Mouse (Mus musculus): Measurements from ENCODE around the gene Mcu. TPM values are rescaled to one million over a fixed set of nuclear protein-coding genes. Genes with fewer than 3 reads are reported as not detected.

The Mcu gene
- total RNA-seq, 2 experiments from 2014 or later = 36.3 to 43.3 TPM

GRCm38 (mm10) chr10:59538767-59539532, 77.5 kb downstream of the Mcu start:
- no peak for DNase-seq (ENCODE audit: low spot score in 2 of 2)

DNA sequence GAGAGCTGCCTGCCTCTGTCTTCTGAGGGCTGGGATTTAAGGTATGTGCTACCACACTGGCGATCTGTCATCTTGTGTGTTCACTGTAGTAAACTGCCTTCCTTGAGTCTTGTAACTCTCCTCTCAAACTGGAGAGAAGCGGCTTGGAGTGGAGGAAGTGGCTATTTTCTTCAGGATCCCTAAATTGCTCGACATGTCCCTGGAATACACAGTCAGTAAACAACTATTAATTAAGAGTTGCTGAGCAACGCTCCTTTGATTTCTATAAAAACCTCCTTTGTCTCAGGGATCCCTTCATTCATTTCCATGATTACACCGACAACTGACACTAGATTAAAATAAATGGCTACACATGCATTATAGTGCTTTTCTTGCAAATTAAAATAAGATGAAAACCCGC, 78.4 kb downstream of the Mcu start:
- no peak for DNase-seq (ENCODE audit: low spot score in 2 of 2)

GRCm38 (mm10) chr10:59537579-59537978, 78.9 kb downstream of the Mcu start:
- no peak for DNase-seq (ENCODE audit: low spot score in 2 of 2)

- DNase-seq (ENCODE audit: low spot score in 2 of 2) = no peak
Measured at GRCm38 (mm10) chr10:59532256-59532655, 84.2 kb downstream of the Mcu start.

DNA sequence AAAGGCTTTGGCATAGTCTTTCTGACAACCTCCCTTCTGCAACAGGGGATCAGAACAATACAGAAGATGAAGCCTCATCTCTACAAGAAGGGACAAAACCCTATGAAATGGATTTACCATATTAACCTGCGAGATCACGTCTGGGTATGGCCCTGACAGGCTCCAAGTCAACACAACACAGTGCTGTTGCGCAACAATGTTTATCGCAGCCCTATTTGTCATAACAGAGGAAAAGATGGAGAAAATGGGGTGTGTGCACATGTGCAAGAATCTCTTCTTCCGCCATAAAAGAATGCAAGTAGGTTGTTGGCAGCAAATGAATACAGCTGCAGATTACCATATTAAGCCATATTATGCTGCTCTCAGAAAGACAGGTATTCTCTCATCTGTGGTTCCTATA, 88.7 kb downstream of the Mcu start:
- DNase-seq (ENCODE audit: low spot score in 2 of 2) = no peak

DNA sequence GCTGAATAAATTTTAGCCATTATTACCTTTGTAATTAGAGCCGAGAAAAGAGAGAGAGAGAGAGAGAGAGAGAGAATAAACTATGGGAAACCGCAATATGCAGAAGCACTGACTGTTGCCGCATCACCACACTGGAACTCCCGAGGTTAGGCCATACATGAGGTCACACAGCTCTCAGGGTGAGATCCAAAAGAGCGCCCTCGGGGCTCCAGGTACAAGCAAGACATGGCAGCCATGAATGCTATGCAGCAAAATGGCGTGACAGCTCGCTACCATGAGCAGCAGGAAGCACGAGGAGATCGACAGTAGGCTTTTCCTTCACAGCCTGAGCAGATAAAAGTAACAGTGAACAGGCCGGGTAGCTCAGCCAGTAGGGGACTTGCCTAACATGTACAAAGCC, 89.2 kb downstream of the Mcu start:
- no peak for DNase-seq (ENCODE audit: low spot score in 2 of 2)

- DNase-seq (ENCODE audit: low spot score in 2 of 2) = no peak
Measured at GRCm38 (mm10) chr10:59524675-59525074, 91.8 kb downstream of the Mcu start.

DNA sequence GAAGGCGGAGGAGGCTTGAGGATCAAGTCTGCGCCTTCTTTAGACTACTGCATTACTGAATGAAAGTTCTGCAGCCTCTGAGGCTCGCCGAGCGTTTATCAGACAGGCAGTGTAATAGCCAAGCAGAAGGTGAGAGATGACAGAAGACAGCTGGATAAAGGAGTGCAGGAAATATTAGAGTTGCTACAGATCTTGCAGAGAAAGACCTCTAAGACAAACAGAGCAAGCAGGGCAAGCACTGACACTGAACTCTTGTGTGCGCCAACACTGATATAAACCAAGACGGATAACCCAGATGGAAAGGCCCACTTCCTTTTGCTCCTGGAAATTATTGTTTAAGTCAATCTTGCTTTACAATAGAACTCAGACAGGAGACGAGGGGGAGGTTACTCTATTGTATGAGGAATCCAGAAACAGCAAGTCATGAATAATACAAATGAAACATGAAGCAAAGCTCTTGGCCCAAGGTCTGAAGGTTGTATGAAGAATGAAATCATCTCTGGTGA, 92.6 kb downstream of the Mcu start:
- no peak for DNase-seq (ENCODE audit: low spot score in 2 of 2)

DNA sequence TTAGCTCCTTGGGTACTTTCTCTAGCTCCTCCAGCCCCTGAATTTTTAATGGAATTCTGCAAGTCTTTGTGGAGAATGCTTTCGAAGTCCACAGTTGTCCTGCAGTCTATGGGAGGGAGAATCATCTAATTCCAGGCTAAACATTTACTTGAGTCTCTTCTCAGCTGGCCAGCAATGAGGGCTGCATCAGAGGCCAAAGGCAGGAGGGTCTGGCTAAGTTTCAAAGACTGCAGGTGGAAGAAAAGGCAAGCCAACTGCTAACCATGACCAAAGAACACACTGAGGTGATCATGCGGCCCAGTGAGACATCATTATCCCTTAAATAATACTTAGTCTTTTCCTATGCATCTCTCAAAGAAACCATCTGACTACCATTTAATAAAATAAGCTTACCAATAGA, 95.8 kb downstream of the Mcu start:
- no peak for DNase-seq (ENCODE audit: low spot score in 2 of 2)

DNA sequence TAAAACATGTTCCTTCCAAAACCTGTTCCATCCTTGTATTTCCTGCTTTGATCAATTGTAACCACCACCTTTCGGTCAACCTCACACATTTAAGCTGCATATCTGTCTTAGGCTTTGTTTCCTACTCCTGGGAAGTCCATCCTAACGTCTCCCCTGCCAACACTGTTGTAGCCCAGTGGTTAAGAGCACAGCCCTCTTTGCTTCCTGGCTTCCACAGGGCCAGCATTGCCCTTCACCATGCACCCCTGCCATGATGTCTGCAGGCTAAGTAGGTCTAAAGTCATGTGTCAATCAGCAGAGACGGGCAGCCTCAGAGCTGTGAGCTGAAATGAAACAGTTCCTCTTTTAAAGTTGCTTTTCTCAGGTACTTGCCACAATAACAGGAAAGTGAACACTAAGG, 97.1 kb downstream of the Mcu start:
- DNase-seq (ENCODE audit: low spot score in 2 of 2) = no peak

DNA sequence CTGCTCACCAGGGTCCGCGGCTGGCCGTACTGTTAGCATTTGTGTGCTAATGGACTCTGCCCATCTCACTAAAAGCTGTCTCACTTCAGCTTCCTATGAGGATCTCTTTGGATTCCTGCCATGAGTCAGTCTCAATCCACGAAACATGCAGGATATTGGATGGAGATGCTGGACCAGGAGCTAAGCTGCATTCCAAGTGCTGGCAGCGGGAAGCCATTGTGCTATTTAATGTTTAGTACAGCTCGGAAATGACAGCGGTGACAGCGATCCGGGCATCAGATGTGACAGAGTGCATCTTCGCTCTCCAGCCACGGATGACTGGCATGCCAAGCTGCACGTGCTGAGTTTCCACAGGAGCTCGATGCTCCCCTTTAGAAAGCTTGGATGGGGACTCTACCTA, 99.3 kb downstream of the Mcu start:
- no peak for DNase-seq (ENCODE audit: low spot score in 2 of 2)

DNA sequence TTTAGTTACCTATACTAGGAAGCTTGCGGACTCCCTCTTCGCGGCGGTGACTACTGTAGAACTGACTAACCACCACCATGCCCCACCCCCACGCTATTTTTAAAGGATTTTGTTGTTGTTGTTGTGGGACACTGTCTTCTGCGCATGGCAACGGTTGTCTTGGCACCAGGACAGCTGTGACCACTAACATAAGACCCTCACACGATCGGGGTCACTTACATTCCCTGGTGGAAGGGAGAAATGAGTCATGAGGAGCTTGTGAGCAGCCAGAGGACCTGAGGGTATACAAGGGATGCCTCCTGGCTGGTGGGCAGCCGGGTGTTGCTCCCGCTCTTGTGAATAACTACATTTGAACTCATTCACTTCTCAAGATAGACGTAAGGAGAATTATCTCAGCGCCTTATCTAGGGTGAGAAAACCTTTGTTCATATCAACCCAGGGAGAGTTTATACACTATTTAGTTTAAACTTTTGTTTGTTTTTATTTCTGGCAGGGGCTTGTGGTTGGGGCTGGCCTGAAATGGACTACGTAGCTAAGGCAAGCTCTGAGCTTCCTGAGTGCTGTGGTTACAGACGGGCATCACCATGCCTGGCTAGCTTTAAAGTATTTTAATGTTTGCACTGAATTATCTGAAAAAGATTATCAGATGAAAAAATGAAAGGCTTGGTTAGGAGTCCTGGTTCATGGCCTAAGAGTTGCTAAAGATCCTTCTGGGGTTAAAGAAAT, 101.6 kb downstream of the Mcu start:
- DNase-seq (ENCODE audit: low spot score in 2 of 2) = no peak

DNA sequence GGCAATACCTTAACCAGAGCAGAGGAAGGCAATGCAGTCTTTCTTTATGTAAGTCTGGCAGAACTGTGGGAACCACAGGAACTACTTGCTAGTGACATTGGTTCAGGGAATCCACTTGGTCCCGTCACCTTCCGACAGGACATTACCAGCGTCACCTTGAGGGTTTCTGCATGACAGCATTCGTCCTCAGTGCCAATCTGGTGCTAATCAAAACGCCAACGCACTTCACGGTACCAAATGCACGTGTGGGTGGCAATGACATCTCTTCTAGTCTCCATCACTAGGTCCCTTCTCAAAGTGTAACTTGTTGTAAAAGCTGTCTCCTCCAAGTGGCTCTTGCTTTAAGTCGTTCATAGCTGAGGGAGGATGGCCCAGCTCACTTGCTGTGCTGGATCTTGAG, 104.3 kb downstream of the Mcu start:
- no peak for DNase-seq (ENCODE audit: low spot score in 2 of 2)

GRCm38 (mm10) chr10:59511427-59511963, 105.0 kb downstream of the Mcu start:
- DNase-seq (ENCODE audit: low spot score in 2 of 2) = no peak

- DNase-seq (ENCODE audit: low spot score in 2 of 2) = no peak
Measured at GRCm38 (mm10) chr10:59510713-59511426, 105.6 kb downstream of the Mcu start.

- no peak for DNase-seq (ENCODE audit: low spot score in 2 of 2)
Measured at GRCm38 (mm10) chr10:59509197-59509596, 107.3 kb downstream of the Mcu start.

DNA sequence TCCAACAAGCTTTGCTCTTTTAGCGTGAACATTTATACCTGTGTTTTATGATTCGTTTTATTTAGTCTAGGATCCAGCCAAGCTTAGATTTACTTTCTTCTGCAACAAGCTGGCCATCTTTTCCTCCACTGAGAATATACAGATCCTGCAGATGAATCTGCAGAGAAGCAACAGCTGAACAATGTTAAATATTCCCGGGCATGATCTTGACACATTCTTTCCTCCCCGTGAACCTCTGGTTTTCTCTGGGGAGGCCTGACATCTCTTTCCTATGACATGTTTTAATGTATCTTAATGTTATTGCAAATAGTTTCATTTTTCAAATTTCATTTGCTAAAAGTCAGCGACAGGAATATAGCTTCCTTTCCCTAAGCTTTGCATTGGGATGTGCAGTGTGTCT, 109.8 kb downstream of the Mcu start:
- DNase-seq (ENCODE audit: low spot score in 2 of 2) = no peak

DNA sequence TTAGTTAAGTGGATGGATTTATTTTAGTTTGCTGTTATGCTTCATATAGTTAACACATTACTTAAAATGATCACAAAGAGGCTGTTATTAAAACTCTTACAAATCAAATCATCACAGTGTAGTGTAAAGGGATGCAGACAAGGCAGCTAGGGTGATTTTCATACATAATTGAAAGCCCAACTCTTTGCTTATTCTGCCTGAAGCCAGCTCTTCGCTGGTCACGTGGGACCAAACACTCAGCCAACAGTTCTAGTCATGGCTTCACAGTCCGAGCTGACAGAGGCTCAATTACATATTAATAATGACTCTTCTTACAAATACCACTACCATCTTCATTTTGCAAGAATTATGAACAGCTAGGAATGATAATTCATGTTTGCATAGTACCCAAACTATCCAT, 112.2 kb downstream of the Mcu start:
- no peak for DNase-seq (ENCODE audit: low spot score in 2 of 2)

- no peak for DNase-seq (ENCODE audit: low spot score in 2 of 2)
Measured at GRCm38 (mm10) chr10:59503433-59504210, 112.9 kb downstream of the Mcu start.

DNA sequence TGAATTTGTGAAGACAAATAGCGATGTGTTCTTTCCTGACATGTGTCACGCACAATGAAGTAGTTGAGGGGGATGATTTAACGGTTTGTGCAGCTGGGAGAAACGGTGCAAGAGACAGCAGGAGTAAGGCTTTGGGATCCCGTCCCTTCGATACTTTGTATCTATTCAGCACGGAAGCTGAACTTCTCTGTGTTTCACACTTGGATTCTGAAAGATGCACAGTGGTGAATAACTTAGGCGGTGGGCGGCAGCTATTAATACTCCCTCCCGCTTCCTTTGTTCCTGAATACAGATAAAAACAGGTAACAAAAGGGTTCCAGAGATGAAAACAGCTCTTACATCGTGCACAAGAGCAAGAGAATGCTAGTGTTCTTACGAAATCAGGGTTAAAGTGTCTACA, 114.1 kb downstream of the Mcu start:
- DNase-seq (ENCODE audit: low spot score in 2 of 2) = no peak

- DNase-seq (ENCODE audit: low spot score in 2 of 2) = no peak
Measured at GRCm38 (mm10) chr10:59501761-59502160, 114.7 kb downstream of the Mcu start.

Measured in adrenal gland, postnatal 4 days (tissue).